ENCODE assay signal across 17 mouse cellular contexts in the genomic region with DNA sequence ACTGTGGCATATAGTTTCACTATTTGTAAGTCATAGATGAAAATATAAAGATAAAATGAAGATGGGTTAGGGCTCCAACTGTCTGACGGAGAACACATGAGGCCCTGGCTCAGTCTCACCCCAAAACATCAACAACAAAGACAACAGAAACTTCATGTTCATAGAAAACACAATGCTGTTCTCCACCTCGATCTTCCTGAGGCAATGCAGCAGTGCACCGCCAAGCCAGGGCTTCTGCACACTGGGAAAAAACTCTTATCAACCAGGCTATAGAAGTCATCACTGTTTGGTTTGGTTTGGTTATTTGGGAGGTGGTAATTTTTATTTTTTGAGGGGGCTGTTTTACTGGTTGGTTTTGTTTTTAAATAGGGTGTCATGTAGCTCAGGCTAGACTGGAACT.
"Had no signal": no experiment of that assay in that cellular context is flagged by ENCODE, and none has a peak within 500 bp of the region (broad histone marks: within the 10 kb centered on the region; RNA-seq: fewer than 3 reads in every experiment).

No protein-coding gene starts in this region.

- H3K4me3 ChIP-seq: limb, embryonic 12.5 days; liver, embryonic 13.5 days; lung, embryonic 15.5 days; megakaryocyte, embryonic 14.5 days had no signal

- H3K4me2 ChIP-seq: limb, embryonic 12.5 days; liver, embryonic 13.5 days; lung, embryonic 15.5 days had no signal

- H3K27ac ChIP-seq: kidney, postnatal 0 days; limb, embryonic 12.5 days; liver, embryonic 13.5 days; lung, embryonic 15.5 days; macrophage had no signal

- H3K9ac ChIP-seq: limb, embryonic 12.5 days; liver, embryonic 13.5 days; liver, postnatal 0 days; lung, embryonic 15.5 days had no signal

- ATAC-seq: liver, postnatal 0 days had no signal

- DNase-seq: kidney, adult 11 months; kidney, adult 9 months; kidney, postnatal 36 days; layer of hippocampus, adult 9-11 months; layer of hippocampus, postnatal 36 days; liver; liver, embryonic 13.5 days; liver, postnatal 0 days; lung, postnatal 14 days; retina, postnatal 1 day; right cerebral cortex, postnatal 14 days; thymus, postnatal 36 days had no signal

- H3K27me3 ChIP-seq: limb, embryonic 12.5 days; liver, embryonic 13.5 days; lung, embryonic 15.5 days; megakaryocyte, embryonic 14.5 days had no signal

- H3K9me3 ChIP-seq: limb, embryonic 12.5 days; liver, embryonic 13.5 days; lung, embryonic 15.5 days; megakaryocyte, embryonic 14.5 days had no signal

- H3K36me3 ChIP-seq: liver, embryonic 13.5 days; lung, embryonic 15.5 days had no signal
